Mouse (Mus musculus) forebrain, embryonic 16.5 days (tissue): ENCODE measurements around the gene Kmt2a. TPM values are rescaled to one million over a fixed set of nuclear protein-coding genes. Genes with fewer than 3 reads are reported as not detected.

Source experiments
- ATAC-seq: fragments of 200-750 bp; cut with Nextera tagmentation; 2 replicates; pipeline ENCODE4 v1.8.0; 2017; ENCODE audit warnings: mild to moderate bottlenecking, moderate library complexity
- H3K27ac ChIP-seq: fragments of 300-500 bp; sonication (generic); 2 replicates; pipeline ENCODE4 v1.5.1; 2014; ENCODE audit warnings: low read length, control low read depth
- H3K27me3 ChIP-seq: fragments of 300-500 bp; sonication (generic); replicated peaks from 2 replicates; pipeline ENCODE4 v1.6.1; 2014; ENCODE audit warnings: low read length; ENCODE audit not compliant: control insufficient read depth, insufficient read depth
- H3K36me3 ChIP-seq: fragments of 300-500 bp; sonication (generic); 2 replicates; pipeline ENCODE4 v1.6.1; 2014; ENCODE audit not compliant: control insufficient read depth, insufficient read depth
- H3K4me1 ChIP-seq: fragments of 300-500 bp; sonication (generic); replicated peaks from 2 replicates; pipeline ENCODE4 v1.6.1; 2014; ENCODE audit warnings: low read length; ENCODE audit not compliant: control insufficient read depth, insufficient read depth
- H3K4me2 ChIP-seq: fragments of 300-500 bp; sonication (generic); 2 replicates; pipeline ENCODE4 v1.6.1; 2014; ENCODE audit warnings: mild to moderate bottlenecking, low read length, control low read depth
- H3K4me3 ChIP-seq: fragments of 300-500 bp; sonication (generic); replicated peaks from 2 replicates; pipeline ENCODE4 v1.5.1; 2014; ENCODE audit warnings: mild to moderate bottlenecking, low read length, control low read depth
- H3K9ac ChIP-seq: fragments of 300-500 bp; sonication (generic); replicated peaks from 2 replicates; pipeline ENCODE4 v1.6.1; 2014; ENCODE audit warnings: low read depth, low read length, control low read depth
- H3K9me3 ChIP-seq: fragments of 300-500 bp; sonication (generic); 2 replicates; pipeline ENCODE4 v1.6.1; 2016; ENCODE audit warnings: low read length; ENCODE audit not compliant: control insufficient read depth
- WGBS: fragments of 180-500 bp; shearing (Covaris S2); extraction: QIAGEN DNeasy Blood & Tissue Kit; methylation state at CpG from one replicate; pipeline ENCODE4 v1.1.7; 2014; 5-methylcytosine and 5-hydroxymethylcytosine counted together
- polyA plus RNA-seq: library from polyadenylated mRNA; unstranded; fragments of >200 nt; fragmentation: Nextera tagmentation; extraction: Ambion mirVana; gene quantifications from 2 replicates; pipeline ENCODE4 v1.2.1, GENCODE M21; 2015

Kmt2a gene
- 22.2 and 24.3 TPM in 2 replicates for polyA plus RNA-seq

- H3K36me3 ChIP-seq, result no peaks in the 10 kb centered on the region
- H3K4me1 ChIP-seq, result peaks cover 36% of the 10 kb centered on the region
- H3K9ac ChIP-seq, result peak within 1 kb of the TSS; percentile 97
- peak; percentile 63 for ATAC-seq
- H3K4me3 ChIP-seq, result peak within 1 kb of the TSS; percentile 99
- H3K4me2 ChIP-seq, result peak within 1 kb of the TSS; percentile 95
- WGBS, result 0% methylated on average over 46 of the region's 71 CpGs
- H3K27me3 ChIP-seq, result no peaks in the 10 kb centered on the region
- H3K27ac ChIP-seq, result peak within 1 kb of the TSS; percentile 100
- no peaks in the 10 kb centered on the region for H3K9me3 ChIP-seq
Measured at GRCm38 (mm10) chr9:44881221-44881871, at the start of gene Kmt2a. TSS of gene Kmt2a (minus strand) at chr9:44881296.

- Histone ChIP-seq H3K4me2 (peak overlapping the region; percentile 61), H3K27me3 (no peaks in the 10 kb centered on the region), H3K4me3 (peak overlapping the region; percentile 93), H3K36me3 (no peaks in the 10 kb centered on the region), H3K9me3 (no peaks in the 10 kb centered on the region), H3K27ac (peak overlapping the region; percentile 92), H3K9ac (no peak overlapping the region; the same call in 1 of the 2 replicates), H3K4me1 (peaks cover 16% of the 10 kb centered on the region)
- no peak for ATAC-seq
- 73% methylated on average over 2 of the region's 2 CpGs for WGBS
Measured at GRCm38 (mm10) chr9:44921543-44921942, 40.4 kb upstream of the Kmt2a start.

GRCm38 (mm10) chr9:44921123-44921468 lies 40.0 kb upstream of the Kmt2a start:
- peak; percentile 94 for ATAC-seq
- Histone ChIP-seq H3K27ac (peak overlapping the region; percentile 92), H3K9me3 (no peaks in the 10 kb centered on the region), H3K36me3 (no peaks in the 10 kb centered on the region), H3K4me3 (peak overlapping the region; percentile 93), H3K9ac (peak overlapping the region; percentile 47), H3K4me1 (peaks cover 16% of the 10 kb centered on the region), H3K27me3 (no peaks in the 10 kb centered on the region), H3K4me2 (peak overlapping the region; percentile 61)
- under 1% methylated on average over 8 of the region's 8 CpGs for WGBS

GRCm38 (mm10) chr9:44920374-44921122 lies 39.5 kb upstream of the Kmt2a start, which contains the start of gene Atp5l:
TSS of gene Atp5l (minus strand) at chr9:44920742.
- peak; percentile 89 for ATAC-seq
- Histone ChIP-seq H3K27me3 (no peaks in the 10 kb centered on the region), H3K4me1 (peaks cover 16% of the 10 kb centered on the region), H3K9me3 (no peaks in the 10 kb centered on the region), H3K4me3 (peak within 1 kb of the TSS; percentile 93), H3K4me2 (peak within 1 kb of the TSS; percentile 86), H3K9ac (peak within 1 kb of the TSS; percentile 96), H3K36me3 (no peaks in the 10 kb centered on the region), H3K27ac (peak within 1 kb of the TSS; percentile 92)
- WGBS, result under 1% methylated on average over 43 of the region's 48 CpGs

- Histone ChIP-seq H3K4me2 (peak overlapping the region; percentile 86), H3K27ac (no peak overlapping the region), H3K9ac (peak overlapping the region; percentile 96), H3K36me3 (no peaks in the 10 kb centered on the region), H3K4me3 (peak overlapping the region; percentile 93), H3K27me3 (no peaks in the 10 kb centered on the region), H3K4me1 (peaks cover 22% of the 10 kb centered on the region), H3K9me3 (no peaks in the 10 kb centered on the region)
- 39% methylated on average over 2 of the region's 2 CpGs for WGBS
- ATAC-seq, result no peak
Measured at GRCm38 (mm10) chr9:44919606-44920005, 38.5 kb upstream of the Kmt2a start.

GRCm38 (mm10) chr9:44916196-44916595 lies 35.1 kb upstream of the Kmt2a start:
- Histone ChIP-seq H3K9me3 (no peaks in the 10 kb centered on the region), H3K4me1 (peaks cover 14% of the 10 kb centered on the region), H3K27ac (no peak overlapping the region), H3K36me3 (peaks cover 10% of the 10 kb centered on the region), H3K4me2 (no peak overlapping the region), H3K27me3 (no peaks in the 10 kb centered on the region), H3K4me3 (no peak overlapping the region), H3K9ac (no peak overlapping the region)
- 35% methylated on average over 1 of the region's 1 CpGs for WGBS
- ATAC-seq, result no peak

- Histone ChIP-seq H3K4me1 (peaks cover 11% of the 10 kb centered on the region), H3K4me2 (no peak overlapping the region), H3K4me3 (no peak overlapping the region), H3K27ac (no peak overlapping the region), H3K27me3 (no peaks in the 10 kb centered on the region), H3K9ac (0 out of 2 replicates have a peak overlapping the region, but pooled peaks have one; percentile 17), H3K9me3 (no peaks in the 10 kb centered on the region), H3K36me3 (peaks cover 18% of the 10 kb centered on the region)
- 17% methylated on average over 4 of the region's 4 CpGs for WGBS
- ATAC-seq, result no peak
Measured at GRCm38 (mm10) chr9:44914706-44915105, 33.6 kb upstream of the Kmt2a start.

- WGBS, result 97% methylated on average over 4 of the region's 4 CpGs
- no peaks in the 10 kb centered on the region for H3K27me3 ChIP-seq
- no peak overlapping the region for H3K27ac ChIP-seq
- no peak overlapping the region for H3K9ac ChIP-seq
- H3K4me2 ChIP-seq, result no peak overlapping the region
- peaks cover 7% of the 10 kb centered on the region for H3K4me1 ChIP-seq
- ATAC-seq, result no peak
- peaks cover 18% of the 10 kb centered on the region for H3K36me3 ChIP-seq
- no peaks in the 10 kb centered on the region for H3K9me3 ChIP-seq
- no peak overlapping the region for H3K4me3 ChIP-seq
Measured at GRCm38 (mm10) chr9:44911365-44911764, 30.3 kb upstream of the Kmt2a start.

- H3K4me3 ChIP-seq, result no peak overlapping the region
- WGBS, result 68% methylated on average over 4 of the region's 4 CpGs
- peaks cover 4% of the 10 kb centered on the region; the same call in 1 of the 2 replicates for H3K36me3 ChIP-seq
- no peaks in the 10 kb centered on the region for H3K27me3 ChIP-seq
- no peak for ATAC-seq
- H3K9ac ChIP-seq, result no peak overlapping the region
- no peak overlapping the region for H3K4me2 ChIP-seq
- no peaks in the 10 kb centered on the region for H3K9me3 ChIP-seq
- no peak overlapping the region for H3K27ac ChIP-seq
- H3K4me1 ChIP-seq, result no peaks in the 10 kb centered on the region
Measured at GRCm38 (mm10) chr9:44905620-44906019, 24.5 kb upstream of the Kmt2a start.
